Mouse (Mus musculus): Measurements from ENCODE around the gene Slc44a1. TPM values are rescaled to one million over a fixed set of nuclear protein-coding genes. Genes with fewer than 3 reads are reported as not detected.

Gene Slc44a1
- polyA plus RNA-seq, 1 experiment from 2014 or later, result 17.6 TPM

DNA sequence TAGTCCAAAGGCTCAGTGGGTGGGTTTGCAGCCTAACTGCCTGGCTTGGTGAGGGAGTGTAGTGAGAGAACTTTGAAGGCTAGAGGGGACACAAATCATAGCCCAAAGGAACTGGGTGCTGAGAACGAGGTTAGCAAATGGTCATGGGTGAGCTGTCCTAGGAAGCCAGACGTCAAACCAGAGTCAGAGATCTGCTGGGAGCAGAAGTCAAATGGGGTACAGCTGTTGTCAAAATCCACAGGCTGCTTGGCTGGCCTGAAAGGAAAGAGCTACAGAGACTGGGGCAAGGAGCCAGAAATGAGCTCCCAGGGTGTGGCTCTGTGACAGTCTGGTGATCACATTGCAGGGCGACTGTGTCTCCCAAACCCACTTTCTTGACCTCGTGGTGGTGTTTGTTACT lies 188.7 kb downstream of the Slc44a1 start:
- H3K27me3 ChIP-seq, result peaks cover 3% of the 10 kb centered on the region; the same call in 1 of the 2 replicates

DNA sequence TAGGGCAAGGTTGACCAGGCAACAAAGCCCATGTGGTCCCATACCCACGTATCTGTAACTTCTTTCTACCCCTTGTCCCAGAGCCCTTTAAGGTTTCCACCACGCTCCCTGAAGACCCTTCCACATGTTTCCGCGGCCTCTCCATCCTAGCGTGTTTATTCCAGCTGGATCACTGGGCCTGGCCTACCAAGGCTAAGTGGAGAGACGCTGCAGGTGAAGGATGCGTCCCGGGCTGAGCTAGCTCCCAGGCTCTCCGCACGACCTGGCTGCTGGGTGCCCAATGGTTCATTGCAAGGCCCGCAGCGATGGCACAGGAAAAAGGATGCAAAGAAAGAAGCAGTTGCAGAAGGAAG lies 190.7 kb downstream of the Slc44a1 start:
- H3K9me3 ChIP-seq, result no peaks in the 10 kb centered on the region
- H3K4me1 ChIP-seq, result peaks cover 36% of the 10 kb centered on the region
- H3K27ac ChIP-seq (replicated peaks), result peak overlapping the region; percentile 93
- no peaks in the 10 kb centered on the region for H3K36me3 ChIP-seq
- 5% methylated on average over 12 of the region's 12 CpGs for WGBS
- ATAC-seq (ENCODE audit: low FRiP score, low read depth), result peak; percentile 67; the same call in 1 of the 2 replicates
- peak overlapping the region; percentile 93 for H3K9ac ChIP-seq (replicated peaks)
- H3K27me3 ChIP-seq, result peaks cover 3% of the 10 kb centered on the region; the same call in 1 of the 2 replicates
- peak overlapping the region; percentile 87 for H3K4me3 ChIP-seq
- peak overlapping the region; percentile 73 for H3K4me2 ChIP-seq (replicated peaks)

More for the DNA sequence above, 188.7 kb downstream of the Slc44a1 start:
- no peak for ATAC-seq (ENCODE audit: low FRiP score, low read depth)
- no peak overlapping the region for H3K9ac ChIP-seq (replicated peaks)
- H3K4me1 ChIP-seq, result peaks cover 27% of the 10 kb centered on the region
- no peak overlapping the region for H3K4me2 ChIP-seq (replicated peaks)
- H3K9me3 ChIP-seq, result no peaks in the 10 kb centered on the region
- H3K36me3 ChIP-seq, result no peaks in the 10 kb centered on the region
- WGBS, result 68% methylated on average over 4 of the region's 4 CpGs
- H3K4me3 ChIP-seq, result no peak overlapping the region
- H3K27ac ChIP-seq (replicated peaks), result no peak overlapping the region

DNA sequence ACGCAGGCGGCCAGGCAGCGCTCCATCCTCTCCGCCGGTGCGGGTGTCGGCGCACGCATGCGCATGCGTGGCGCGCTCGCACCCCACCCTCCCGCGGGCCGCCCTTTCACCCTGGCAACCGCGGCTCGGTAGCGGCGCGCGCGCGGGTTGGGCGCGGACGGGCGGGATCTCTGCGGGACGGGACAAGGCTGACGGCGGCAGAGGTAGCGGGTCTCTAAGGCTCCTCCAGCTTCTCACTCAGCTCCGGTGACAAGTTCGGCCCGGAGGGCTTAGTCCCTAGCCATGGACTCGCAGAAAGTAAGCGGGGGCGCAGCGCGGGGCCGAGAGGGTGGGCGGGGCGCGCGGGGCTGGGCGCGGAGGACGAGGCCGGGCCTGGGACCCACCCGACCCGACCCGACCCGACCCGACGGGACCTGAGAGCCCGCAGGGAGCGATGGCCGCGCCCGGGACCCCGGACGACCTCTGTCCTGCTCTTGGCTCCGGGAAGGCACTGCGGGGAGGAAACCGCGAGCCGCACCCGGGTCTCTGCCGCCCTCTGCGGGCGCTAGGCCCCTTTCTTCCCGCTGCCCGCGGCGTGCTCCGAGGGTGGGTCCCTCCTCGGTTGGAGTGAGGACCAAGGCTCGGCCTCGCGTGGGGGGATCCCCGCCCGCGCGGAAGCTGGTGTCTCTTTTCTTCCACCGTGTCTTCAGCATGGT lies 191.2 kb downstream of the Slc44a1 start, which contains the start of gene Fsd1l:
Fsd1l (plus strand) TSS at position 156 of the 695 bp plus-strand sequence.
- H3K4me3 ChIP-seq, result peak within 1 kb of the TSS; percentile 87
- peak within 1 kb of the TSS; percentile 73 for H3K4me2 ChIP-seq (replicated peaks)
- no peaks in the 10 kb centered on the region for H3K9me3 ChIP-seq
- peak within 1 kb of the TSS; percentile 93 for H3K27ac ChIP-seq (replicated peaks)
- peak; percentile 92 for ATAC-seq (ENCODE audit: low FRiP score, low read depth)
- WGBS, result under 1% methylated on average over 77 of the region's 88 CpGs
- H3K9ac ChIP-seq (replicated peaks), result peak within 1 kb of the TSS; percentile 93
- H3K36me3 ChIP-seq, result no peaks in the 10 kb centered on the region
- peaks cover 3% of the 10 kb centered on the region; the same call in 1 of the 2 replicates for H3K27me3 ChIP-seq
- H3K4me1 ChIP-seq, result peaks cover 38% of the 10 kb centered on the region

DNA sequence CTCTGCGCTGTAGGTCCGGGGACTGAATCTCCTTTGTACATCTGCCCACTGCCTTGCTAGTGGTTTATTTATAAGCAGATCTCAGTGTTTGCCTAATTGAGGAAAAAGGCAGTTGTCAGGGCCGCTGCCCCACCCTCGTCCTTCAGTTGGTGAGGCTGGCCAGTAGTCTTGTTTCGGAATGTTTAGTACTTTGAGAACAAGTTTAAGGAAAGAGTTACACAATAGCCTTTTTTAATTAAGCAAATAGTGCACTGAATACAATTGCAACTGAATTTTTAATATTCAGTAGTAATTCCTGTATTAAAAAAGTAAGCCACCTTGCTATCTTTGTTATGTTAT lies 191.8 kb downstream of the Slc44a1 start:
- under 1% methylated on average over 5 of the region's 5 CpGs for WGBS
- Histone ChIP-seq H3K27ac (replicated peaks) (peak overlapping the region; percentile 93), H3K4me3 (peak overlapping the region; percentile 87), H3K36me3 (no peaks in the 10 kb centered on the region), H3K27me3 (peaks cover 3% of the 10 kb centered on the region; the same call in 1 of the 2 replicates), H3K4me1 (peaks cover 43% of the 10 kb centered on the region), H3K9ac (replicated peaks) (peak overlapping the region; percentile 93), H3K4me2 (replicated peaks) (peak overlapping the region; percentile 73), H3K9me3 (no peaks in the 10 kb centered on the region)
- ATAC-seq (ENCODE audit: low FRiP score, low read depth), result no peak

DNA sequence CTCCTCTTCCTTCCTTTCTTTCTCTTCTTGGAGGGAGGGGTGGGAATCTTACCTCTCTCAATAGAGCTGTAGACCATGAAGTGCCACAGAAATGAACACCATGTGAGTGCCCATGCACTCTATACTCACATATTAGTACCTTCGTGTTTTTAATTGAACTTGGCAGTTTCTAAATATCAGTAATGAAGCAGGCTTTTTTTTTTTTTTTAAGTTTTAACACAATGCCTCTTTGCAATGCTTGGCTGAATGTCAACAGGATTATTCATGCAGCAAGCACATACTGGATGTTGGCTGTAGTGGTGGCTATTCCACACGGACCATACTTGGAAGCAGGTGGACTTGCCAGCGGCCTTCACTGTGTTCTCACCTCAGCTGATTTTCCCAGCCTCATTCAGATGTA lies 195.1 kb downstream of the Slc44a1 start:
- H3K27ac ChIP-seq (replicated peaks), result no peak overlapping the region
- H3K4me3 ChIP-seq, result no peak overlapping the region
- no peaks in the 10 kb centered on the region for H3K27me3 ChIP-seq
- H3K9me3 ChIP-seq, result no peaks in the 10 kb centered on the region
- WGBS, result 73% methylated on average over 3 of the region's 3 CpGs
- H3K4me2 ChIP-seq (replicated peaks), result no peak overlapping the region
- ATAC-seq (ENCODE audit: low FRiP score, low read depth), result no peak
- H3K9ac ChIP-seq (replicated peaks), result no peak overlapping the region
- H3K36me3 ChIP-seq, result 0 out of 2 replicates have a peak, but pooled peaks cover 7% of the 10 kb centered on the region
- H3K4me1 ChIP-seq, result peaks cover 52% of the 10 kb centered on the region

DNA sequence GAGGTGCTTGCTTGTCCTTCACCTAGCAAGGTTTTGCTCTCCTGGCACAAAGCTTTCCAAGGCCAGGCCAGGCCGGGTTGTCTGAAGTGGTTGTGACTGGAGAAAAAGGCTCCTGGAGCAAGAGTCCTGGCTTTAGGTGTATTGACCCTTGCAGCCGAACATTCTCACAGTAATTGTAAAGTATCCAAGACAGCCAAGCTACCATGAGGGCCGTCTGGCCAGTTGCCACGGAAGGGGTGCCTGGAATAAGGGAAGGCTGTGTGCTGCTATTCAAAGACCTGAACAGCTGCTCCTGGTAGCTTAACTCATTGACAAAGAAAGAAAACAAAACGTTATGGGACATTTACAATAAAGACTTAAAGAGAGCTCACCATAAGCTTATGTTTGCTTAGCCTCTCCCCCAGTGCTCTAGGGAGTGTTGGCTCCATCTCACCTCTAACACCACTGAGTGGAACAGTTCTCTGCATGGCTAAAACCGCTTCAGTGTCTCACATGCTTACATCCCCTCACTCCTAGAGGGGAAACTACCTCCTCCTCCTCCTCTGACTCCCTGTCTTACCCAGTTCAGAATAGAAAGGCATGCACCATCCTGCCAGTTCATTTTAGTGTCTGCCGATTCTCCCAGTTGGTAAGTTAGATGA lies 197.2 kb downstream of the Slc44a1 start:
- Histone ChIP-seq H3K9me3 (no peaks in the 10 kb centered on the region), H3K4me2 (replicated peaks) (no peak overlapping the region), H3K27ac (replicated peaks) (peak overlapping the region; percentile 20; the same call in 1 of the 2 replicates), H3K27me3 (no peaks in the 10 kb centered on the region), H3K4me1 (peaks cover 47% of the 10 kb centered on the region), H3K4me3 (no peak overlapping the region), H3K9ac (replicated peaks) (no peak overlapping the region), H3K36me3 (0 out of 2 replicates have a peak, but pooled peaks cover 16% of the 10 kb centered on the region)
- peak; percentile 67 for ATAC-seq (ENCODE audit: low FRiP score, low read depth)
- WGBS, result 50% methylated on average over 7 of the region's 7 CpGs

DNA sequence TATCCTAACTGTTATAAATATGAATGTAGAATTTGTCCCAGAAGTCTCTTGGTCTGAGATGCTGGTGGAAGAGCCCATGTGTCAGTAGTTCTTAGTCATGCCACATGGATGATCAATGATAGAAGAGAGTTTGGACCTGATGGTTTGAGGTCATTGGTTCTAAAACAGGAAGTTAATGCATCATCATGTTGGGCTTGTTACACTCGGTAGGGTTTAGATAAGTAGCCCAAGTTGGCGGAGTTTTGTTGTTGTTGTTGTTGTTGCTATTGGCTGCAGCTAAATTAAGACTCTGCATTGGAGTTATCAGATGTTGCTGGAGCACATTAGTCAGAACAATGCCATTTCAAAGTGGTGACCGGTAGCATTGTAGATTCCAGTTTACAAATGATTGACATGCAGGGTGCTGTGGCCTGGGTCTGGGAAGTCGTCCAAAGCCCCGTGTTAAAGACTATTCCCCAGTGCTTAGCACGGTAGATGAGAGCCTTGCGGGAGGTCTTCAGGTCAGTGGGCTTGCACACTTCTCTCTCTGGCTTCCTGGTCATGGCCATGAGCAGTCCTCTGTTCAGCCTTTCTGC lies 198.4 kb downstream of the Slc44a1 start:
- no peak for ATAC-seq (ENCODE audit: low FRiP score, low read depth)

DNA sequence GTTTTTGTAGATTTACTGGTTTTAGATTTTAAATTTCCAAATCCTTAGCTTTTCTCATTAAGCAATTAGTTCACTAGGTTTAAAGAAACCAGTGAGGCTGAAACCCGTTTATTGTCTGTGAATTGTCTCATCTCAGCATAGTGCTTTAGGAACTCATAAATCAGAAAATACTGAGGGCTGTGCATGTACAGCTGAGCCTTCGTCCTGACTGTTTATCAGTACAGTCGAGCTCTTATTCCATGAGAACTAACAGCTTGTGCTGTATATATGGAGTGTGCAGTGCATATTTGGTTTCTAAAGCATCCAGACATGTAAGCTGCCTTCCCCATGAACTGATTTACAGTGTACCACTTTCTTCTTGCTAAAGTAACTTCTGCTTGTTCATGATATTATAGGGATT lies 217.8 kb downstream of the Slc44a1 start:
- H3K27ac ChIP-seq (replicated peaks), result no peak overlapping the region
- no peak for ATAC-seq (ENCODE audit: low FRiP score, low read depth)
- H3K4me2 ChIP-seq (replicated peaks), result no peak overlapping the region
- WGBS, result 84% methylated on average over 3 of the region's 3 CpGs
- no peaks in the 10 kb centered on the region for H3K4me1 ChIP-seq
- H3K27me3 ChIP-seq, result no peaks in the 10 kb centered on the region
- H3K4me3 ChIP-seq, result no peak overlapping the region
- H3K9me3 ChIP-seq, result no peaks in the 10 kb centered on the region
- H3K9ac ChIP-seq (replicated peaks), result no peak overlapping the region
- peaks cover 42% of the 10 kb centered on the region for H3K36me3 ChIP-seq

More for the DNA sequence above, 198.4 kb downstream of the Slc44a1 start:
- Histone ChIP-seq H3K27ac (replicated peaks) (no peak overlapping the region), H3K9ac (replicated peaks) (no peak overlapping the region), H3K4me2 (replicated peaks) (no peak overlapping the region), H3K4me3 (no peak overlapping the region), H3K4me1 (peaks cover 35% of the 10 kb centered on the region), H3K36me3 (0 out of 2 replicates have a peak, but pooled peaks cover 16% of the 10 kb centered on the region), H3K27me3 (no peaks in the 10 kb centered on the region), H3K9me3 (no peaks in the 10 kb centered on the region)
- WGBS, result 87% methylated on average over 7 of the region's 7 CpGs

DNA sequence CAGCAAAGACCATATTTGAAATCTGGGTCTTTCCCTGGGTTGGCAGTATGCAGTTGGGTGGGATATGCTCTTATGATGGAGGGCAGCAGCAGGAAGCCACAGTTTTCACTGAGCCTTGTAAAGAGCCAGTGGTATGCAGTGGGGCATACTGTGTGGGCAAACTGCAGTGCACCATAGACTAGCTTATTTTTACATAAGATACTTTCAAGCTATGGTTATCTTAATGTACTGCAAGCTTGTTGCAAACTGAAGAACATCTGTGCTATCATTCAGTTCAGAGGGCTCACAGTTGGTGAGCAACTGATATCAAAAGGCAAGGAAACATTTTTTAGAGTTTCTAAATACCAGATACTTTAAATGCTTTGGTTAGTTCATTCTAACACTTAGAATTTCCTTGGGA lies 220.5 kb downstream of the Slc44a1 start:
- Histone ChIP-seq H3K9ac (replicated peaks) (no peak overlapping the region), H3K4me3 (no peak overlapping the region), H3K4me1 (no peaks in the 10 kb centered on the region), H3K27me3 (no peaks in the 10 kb centered on the region), H3K9me3 (no peaks in the 10 kb centered on the region), H3K27ac (replicated peaks) (no peak overlapping the region), H3K4me2 (replicated peaks) (no peak overlapping the region), H3K36me3 (peaks cover 39% of the 10 kb centered on the region)
- ATAC-seq (ENCODE audit: low FRiP score, low read depth), result no peak

Other genes with a start within 250 kb of the Slc44a1 start
- gene Fsd1l, start 191.1 kb downstream of the Slc44a1 start, polyA plus RNA-seq (2016; fragmentation: Nextera tagmentation; extraction: Ambion mirVana), result 41.9 and 43.9 TPM in 2 replicates

Data from midbrain, embryonic 12.5 days (tissue).